Mouse (Mus musculus): ENCODE data around the gene Prdm11.

- no peak for TF ChIP-seq POLR2AphosphoS2 (IDR thresholded peaks at IDR 0.05; ENCODE audit: low read depth, low read length)
- no peak for TF ChIP-seq ETS1 (conservative IDR thresholded peaks at IDR 0.05; ENCODE audit: low read depth, low read length)
- no peak for TF ChIP-seq CTCF (conservative IDR thresholded peaks at IDR 0.05 in 1 of 2, IDR thresholded peaks at IDR 0.05 in 1 of 2; ENCODE audit: low read depth in 2 of 2, low read length in 2 of 2)
- TF ChIP-seq PAX5 (IDR thresholded peaks at IDR 0.05; ENCODE audit: low read length), result no peak
- no peak for TF ChIP-seq E2F4 (IDR thresholded peaks at IDR 0.05; ENCODE audit: insufficient replicate concordance, low read depth, low read length)
- TF ChIP-seq MAFK (IDR thresholded peaks at IDR 0.05; ENCODE audit: insufficient replicate concordance, low read length), result no peak
- TF ChIP-seq ZC3H11A (IDR thresholded peaks at IDR 0.05; ENCODE audit: low read depth, low read length), result no peak
Observed at GRCm38 (mm10) chr2:92924677-92925259, 121.2 kb downstream of the Prdm11 start.

Measured in CH12.LX (cell line).